Mouse (Mus musculus) embryo, embryonic 10 days (tissue): Measurements from ENCODE around the gene Spata25.
"Not testable (repeated sequence)": the region's sequence is repeated elsewhere in the genome, so short reads cannot be mapped to it uniquely, and the experiment has no call there.

Experiments used
- DNase-seq: peaks from one replicate; pipeline ENCODE4 v3.0.0-alpha.2; 2015; ENCODE audit warnings: low spot score

Spata25 gene

GRCm38 (mm10) chr2:164855572-164855971 lies 27.2 kb upstream of the Spata25 start:
- DNase-seq: not testable (repeated sequence)

GRCm38 (mm10) chr2:164850061-164850460 lies 21.7 kb upstream of the Spata25 start:
- DNase-seq: no peak

GRCm38 (mm10) chr2:164845782-164846181 lies 17.4 kb upstream of the Spata25 start:
- no peak for DNase-seq

GRCm38 (mm10) chr2:164835164-164835563 lies 6.8 kb upstream of the Spata25 start:
- no peak for DNase-seq

- no peak for DNase-seq
Observed at GRCm38 (mm10) chr2:164834531-164834930, 6.2 kb upstream of the Spata25 start.

GRCm38 (mm10) chr2:164833314-164833959 lies 5.1 kb upstream of the Spata25 start, which contains the start of gene Neurl2:
Gene Neurl2 (minus strand): TSS chr2:164833456.
- DNase-seq: peak; percentile 98

- DNase-seq: peak; percentile 88
Observed at GRCm38 (mm10) chr2:164832748-164833301, 4.5 kb upstream of the Spata25 start, which contains the start of gene Ctsa. Gene Ctsa (plus strand): TSS chr2:164832873.

- DNase-seq: no peak
Observed at GRCm38 (mm10) chr2:164832032-164832747, 3.9 kb upstream of the Spata25 start.

- no peak for DNase-seq
Observed at GRCm38 (mm10) chr2:164831029-164831428, 2.7 kb upstream of the Spata25 start.

- no peak for DNase-seq
Observed at GRCm38 (mm10) chr2:164829090-164829489, 753 bp upstream of the Spata25 start.

GRCm38 (mm10) chr2:164827146-164827850 lies 1.0 kb downstream of the Spata25 start:
- DNase-seq: no peak

GRCm38 (mm10) chr2:164825521-164825920 lies 2.8 kb downstream of the Spata25 start:
- DNase-seq: no peak

GRCm38 (mm10) chr2:164823969-164824368 lies 4.4 kb downstream of the Spata25 start:
- no peak for DNase-seq

GRCm38 (mm10) chr2:164823181-164823585 lies 5.2 kb downstream of the Spata25 start:
- peak; percentile 68 for DNase-seq

GRCm38 (mm10) chr2:164822636-164823165 lies 5.6 kb downstream of the Spata25 start, which contains the start of gene Zswim1:
Gene Zswim1 (plus strand): TSS chr2:164822686.
- DNase-seq: peak; percentile 99

GRCm38 (mm10) chr2:164821060-164821459 lies 7.3 kb downstream of the Spata25 start:
- DNase-seq: no peak

GRCm38 (mm10) chr2:164817703-164818102 lies 10.6 kb downstream of the Spata25 start:
- DNase-seq: peak; percentile 68

- DNase-seq: no peak
Observed at GRCm38 (mm10) chr2:164817206-164817605, 11.1 kb downstream of the Spata25 start.

GRCm38 (mm10) chr2:164815821-164816220 lies 12.5 kb downstream of the Spata25 start:
- DNase-seq: no peak

- DNase-seq: no peak
Observed at GRCm38 (mm10) chr2:164815348-164815747, 13.0 kb downstream of the Spata25 start.

GRCm38 (mm10) chr2:164813557-164813956 lies 14.8 kb downstream of the Spata25 start:
- no peak for DNase-seq

GRCm38 (mm10) chr2:164806614-164807013 lies 21.7 kb downstream of the Spata25 start:
- no peak for DNase-seq
